Mouse (Mus musculus): ENCODE data around the gene Tm9sf4.

DNA sequence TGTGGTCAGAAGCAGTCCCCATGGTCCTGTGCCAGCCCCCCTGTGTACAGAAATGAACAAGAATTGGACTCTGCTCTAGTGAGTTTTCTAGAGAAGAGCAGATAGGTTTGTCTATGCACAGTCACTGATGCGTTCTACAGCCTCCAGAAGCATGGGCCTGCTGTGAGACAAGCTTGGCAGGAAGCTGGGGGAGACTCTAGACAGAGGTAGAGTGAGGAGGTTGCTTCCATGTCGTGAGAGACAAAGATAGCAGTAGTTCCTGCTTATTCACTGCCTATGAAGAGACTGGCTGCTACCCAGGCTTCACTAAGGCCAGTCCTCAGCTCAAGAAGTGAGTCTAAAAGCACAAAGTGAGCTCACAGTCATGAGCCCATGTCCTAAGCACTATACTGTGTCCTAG, 30.1 kb downstream of the Tm9sf4 start:
- no peak for TF ChIP-seq CTCF (IDR thresholded peaks at IDR 0.05; ENCODE audit: low read depth, low read length)
- TF ChIP-seq GATA1 (IDR thresholded peaks at IDR 0.05; ENCODE audit: borderline replicate concordance, low read length), result no peak
- TF ChIP-seq TAL1 (conservative IDR thresholded peaks at IDR 0.05; ENCODE audit: low read depth, low read length), result no peak
- no peak for TF ChIP-seq POLR2AphosphoS5 (IDR thresholded peaks at IDR 0.05; ENCODE audit: insufficient replicate concordance, low read depth, low read length)
- no peak for TF ChIP-seq GATA2 (IDR thresholded peaks at IDR 0.05; ENCODE audit: borderline replicate concordance, low read depth, low read length)

Data from G1E (cell line).